Mouse (Mus musculus): ENCODE measurements at regions not wholly inside any gene's neighbourhood (a gene's known extent, or its start where the extent isn't known, plus 50 kb on each side); places are given as distances from the start of the nearest gene placed in this dataset.

DNA sequence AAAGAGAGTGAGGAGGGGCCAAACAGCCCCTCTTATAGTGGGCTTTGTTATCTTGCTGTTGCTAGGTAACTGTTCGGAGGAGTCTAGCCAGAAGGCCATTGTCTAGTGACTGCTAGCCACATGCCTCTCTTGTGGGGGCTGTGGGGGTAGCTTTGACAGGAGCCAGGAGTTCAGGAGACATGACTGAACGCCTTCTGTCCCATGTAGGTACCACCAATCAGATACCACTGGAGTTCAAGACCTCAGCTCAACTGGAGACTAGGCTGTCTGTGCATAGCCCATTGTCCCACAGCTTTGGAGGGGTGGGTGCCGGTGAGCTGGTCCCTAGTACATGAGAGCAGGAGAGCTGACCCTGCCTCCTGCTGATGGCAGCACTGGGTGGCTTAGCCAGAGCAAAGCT lies 82.4 kb upstream of the Unc93a2 start:
- Histone ChIP-seq H3K36me3 (ENCODE audit: insufficient read depth) (no peaks in the 10 kb centered on the region), H3K4me2 (no peak overlapping the region), H3K9ac (no peak overlapping the region), H3K4me3 (ENCODE audit: low read depth, low read length) (no peak overlapping the region), H3K27me3 (ENCODE audit: insufficient read depth, low read length) (no peaks in the 10 kb centered on the region), H3K9me3 (ENCODE audit: low read depth, low read length) (no peaks in the 10 kb centered on the region), H3K27ac (ENCODE audit: low read depth) (no peak overlapping the region), H3K4me1 (ENCODE audit: insufficient read depth) (no peaks in the 10 kb centered on the region)
- 41% methylated on average over 3 of the region's 3 CpGs for WGBS
- ATAC-seq (ENCODE audit: insufficient read depth) (no peak), DNase-seq (no peak)
- TF ChIP-seq CTCF (IDR thresholded peaks at IDR 0.05; ENCODE audit: low read depth) = no peak

DNA sequence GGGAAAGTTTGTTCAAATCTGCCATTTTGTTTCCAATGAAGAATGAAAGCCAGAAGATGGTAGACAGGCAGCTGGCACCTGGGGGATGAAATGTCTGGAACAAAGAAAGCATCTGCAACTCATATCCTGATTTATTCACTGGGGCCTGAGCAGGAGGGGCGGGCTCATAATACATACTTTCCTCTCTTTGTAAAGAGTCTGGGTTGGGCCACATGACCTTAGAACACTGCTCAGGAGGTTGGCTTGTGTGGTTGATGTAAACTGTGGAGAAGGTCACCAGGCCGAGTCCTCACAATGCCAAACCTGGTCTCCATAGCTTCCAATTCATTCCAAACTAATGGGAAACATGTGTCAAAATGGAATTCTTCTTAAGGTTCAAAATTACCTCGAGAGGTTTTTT lies 79.6 kb upstream of the Unc93a2 start:
- no peak for TF ChIP-seq CTCF (IDR thresholded peaks at IDR 0.05; ENCODE audit: low read depth)
- H3K4me2 ChIP-seq = no peak overlapping the region
- WGBS = 62% methylated on average over 3 of the region's 3 CpGs
- no peaks in the 10 kb centered on the region for H3K36me3 ChIP-seq (ENCODE audit: insufficient read depth)
- no peak overlapping the region for H3K9ac ChIP-seq
- no peak overlapping the region for H3K27ac ChIP-seq (ENCODE audit: low read depth)
- no peak for ATAC-seq (ENCODE audit: insufficient read depth)
- DNase-seq = no peak
- no peak overlapping the region for H3K4me3 ChIP-seq (ENCODE audit: low read depth, low read length)
- no peaks in the 10 kb centered on the region for H3K4me1 ChIP-seq (ENCODE audit: insufficient read depth)
- no peaks in the 10 kb centered on the region for H3K9me3 ChIP-seq (ENCODE audit: low read depth, low read length)
- no peaks in the 10 kb centered on the region for H3K27me3 ChIP-seq (ENCODE audit: insufficient read depth, low read length)

DNA sequence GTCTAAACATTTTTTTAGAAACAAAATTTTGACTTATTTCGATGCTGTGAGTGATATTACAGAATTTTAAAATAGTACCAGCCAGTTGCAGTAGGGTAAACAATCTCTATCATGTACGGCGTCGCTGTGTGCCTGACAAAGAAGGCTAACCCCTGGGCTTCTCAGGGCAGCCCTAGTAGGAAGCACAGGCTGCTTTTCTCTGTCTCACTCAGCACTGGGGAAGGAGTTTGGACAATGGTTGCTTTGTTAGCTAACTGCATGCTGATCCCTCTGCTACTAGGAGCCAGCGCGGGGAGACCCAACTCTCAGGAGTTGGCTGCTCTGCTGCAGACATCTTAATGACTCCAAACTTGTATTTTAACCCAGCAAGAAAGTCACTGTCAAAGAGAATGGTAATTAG lies 75.9 kb upstream of the Unc93a2 start:
- DNase-seq (peak; percentile 52), ATAC-seq (ENCODE audit: insufficient read depth) (no peak)
- H3K27ac ChIP-seq (ENCODE audit: low read depth) = no peak overlapping the region
- no peaks in the 10 kb centered on the region for H3K27me3 ChIP-seq (ENCODE audit: insufficient read depth, low read length)
- H3K36me3 ChIP-seq (ENCODE audit: insufficient read depth) = no peaks in the 10 kb centered on the region
- no peak for TF ChIP-seq CTCF (IDR thresholded peaks at IDR 0.05; ENCODE audit: low read depth)
- 22% methylated on average over 6 of the region's 6 CpGs for whole genome bisulfite sequencing
- no peak overlapping the region for H3K9ac ChIP-seq
- H3K4me2 ChIP-seq = no peak overlapping the region
- no peaks in the 10 kb centered on the region for H3K9me3 ChIP-seq (ENCODE audit: low read depth, low read length)
- no peak overlapping the region for H3K4me3 ChIP-seq (ENCODE audit: low read depth, low read length)
- no peaks in the 10 kb centered on the region for H3K4me1 ChIP-seq (ENCODE audit: insufficient read depth)

DNA sequence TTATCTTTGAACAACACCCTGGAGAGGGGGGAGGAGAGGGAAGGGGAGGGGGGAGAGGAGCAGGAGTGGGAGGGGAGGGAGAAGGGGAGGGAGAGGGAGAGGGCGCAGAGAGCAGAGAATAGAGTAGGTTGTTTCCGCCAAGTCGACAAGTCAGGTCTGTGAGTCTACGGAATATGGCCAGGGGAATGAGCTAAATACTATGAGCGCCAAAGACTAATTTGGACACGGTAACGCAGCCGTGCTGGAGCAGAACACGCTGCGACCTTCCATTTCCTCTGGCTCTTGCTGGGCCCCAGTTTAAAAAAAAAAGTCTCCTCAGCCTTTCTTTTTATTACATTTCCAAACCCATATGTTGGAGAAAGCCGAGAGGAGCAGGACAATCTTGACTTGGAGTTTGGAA lies 71.7 kb upstream of the Unc93a2 start:
- H3K4me2 ChIP-seq = no peak overlapping the region
- WGBS = 82% methylated on average over 11 of the region's 11 CpGs
- no peak overlapping the region for H3K27ac ChIP-seq (ENCODE audit: low read depth)
- DNase-seq (no peak), ATAC-seq (ENCODE audit: insufficient read depth) (no peak)
- H3K9ac ChIP-seq = no peak overlapping the region
- TF ChIP-seq CTCF (IDR thresholded peaks at IDR 0.05; ENCODE audit: low read depth) = no peak
- H3K4me3 ChIP-seq (ENCODE audit: low read depth, low read length) = no peak overlapping the region
- H3K4me1 ChIP-seq (ENCODE audit: insufficient read depth) = no peaks in the 10 kb centered on the region
- no peaks in the 10 kb centered on the region for H3K36me3 ChIP-seq (ENCODE audit: insufficient read depth)
- no peaks in the 10 kb centered on the region for H3K9me3 ChIP-seq (ENCODE audit: low read depth, low read length)
- H3K27me3 ChIP-seq (ENCODE audit: insufficient read depth, low read length) = no peaks in the 10 kb centered on the region

DNA sequence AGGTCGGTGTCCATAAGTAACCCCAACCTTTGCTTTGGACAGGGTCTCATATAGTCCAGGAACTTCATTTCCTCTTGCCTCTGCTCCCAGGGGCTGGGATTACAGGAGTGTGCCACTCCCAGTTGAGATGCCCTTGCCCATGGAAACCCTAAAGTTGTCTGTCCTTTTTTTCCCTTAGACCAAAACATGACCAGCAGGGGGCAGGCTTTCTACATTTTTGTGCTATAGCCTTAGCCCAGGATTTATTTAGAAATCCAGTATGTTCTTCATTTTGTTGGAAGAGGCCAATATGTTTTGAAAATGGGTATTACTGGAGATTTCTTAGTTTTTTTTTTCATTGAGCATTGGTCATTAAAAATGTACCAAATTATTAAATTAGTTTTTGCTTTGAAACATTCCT lies 58.6 kb upstream of the Unc93a2 start:
- WGBS = 48% methylated on average over 1 of the region's 1 CpGs
- H3K9me3 ChIP-seq (ENCODE audit: low read depth, low read length) = no peaks in the 10 kb centered on the region
- H3K27me3 ChIP-seq (ENCODE audit: insufficient read depth, low read length) = no peaks in the 10 kb centered on the region
- no peaks in the 10 kb centered on the region for H3K36me3 ChIP-seq (ENCODE audit: insufficient read depth)
- H3K4me1 ChIP-seq (ENCODE audit: insufficient read depth) = no peaks in the 10 kb centered on the region
- H3K27ac ChIP-seq (ENCODE audit: low read depth) = no peak overlapping the region
- peak; percentile 73 for TF ChIP-seq CTCF (IDR thresholded peaks at IDR 0.05; ENCODE audit: low read depth)
- ATAC-seq (ENCODE audit: insufficient read depth) = no peak
- H3K4me2 ChIP-seq = no peak overlapping the region
- H3K9ac ChIP-seq = no peak overlapping the region
- DNase-seq = peak; percentile 93
- H3K4me3 ChIP-seq (ENCODE audit: low read depth, low read length) = no peak overlapping the region

DNA sequence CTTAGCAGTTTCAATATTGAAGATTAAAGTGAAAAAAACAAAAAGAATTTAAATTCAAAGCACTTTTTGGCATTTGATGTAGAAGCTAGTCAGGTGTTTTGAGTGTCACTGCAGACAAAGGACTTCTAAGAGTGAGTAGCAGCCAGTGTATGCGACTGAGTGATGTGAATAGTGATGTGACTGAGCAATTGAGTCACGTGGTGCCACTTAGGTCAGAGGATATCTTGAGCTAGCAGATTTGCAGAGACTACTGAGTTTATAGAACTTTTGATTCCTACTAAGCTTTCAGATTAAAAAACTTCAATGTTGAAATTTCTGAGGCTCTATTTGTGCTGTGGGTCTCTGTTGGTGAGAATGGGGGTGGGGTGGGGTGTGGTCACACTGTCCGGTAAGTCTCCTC lies 49.8 kb upstream of the Unc93a2 start:
- ATAC-seq (ENCODE audit: insufficient read depth) = no peak
- no peak overlapping the region for H3K9ac ChIP-seq
- no peaks in the 10 kb centered on the region for H3K36me3 ChIP-seq (ENCODE audit: insufficient read depth)
- H3K4me3 ChIP-seq (ENCODE audit: low read depth, low read length) = no peak overlapping the region
- no peak overlapping the region for H3K27ac ChIP-seq (ENCODE audit: low read depth)
- TF ChIP-seq CTCF (IDR thresholded peaks at IDR 0.05; ENCODE audit: low read depth) = no peak
- no peaks in the 10 kb centered on the region for H3K27me3 ChIP-seq (ENCODE audit: insufficient read depth, low read length)
- H3K4me1 ChIP-seq (ENCODE audit: insufficient read depth) = no peaks in the 10 kb centered on the region
- H3K4me2 ChIP-seq = no peak overlapping the region
- H3K9me3 ChIP-seq (ENCODE audit: low read depth, low read length) = no peaks in the 10 kb centered on the region
- WGBS = 62% methylated on average over 3 of the region's 3 CpGs
- no peak for DNase-seq
